Mouse (Mus musculus) heart, embryonic 11.5 days (tissue): ENCODE data around the gene Gm3417. TPM values are rescaled to one million over a fixed set of nuclear protein-coding genes. Genes with fewer than 3 reads are reported as not detected.
"Not testable (repeated sequence)": the region's sequence is repeated elsewhere in the genome, so short reads cannot be mapped to it uniquely, and the experiment has no call there.

Source experiments
- ATAC-seq: fragments of 200-750 bp; cut with Nextera tagmentation; replicated peaks from 2 replicates; pipeline ENCODE4 v1.8.0; 2017; ENCODE audit warnings: moderate library complexity; ENCODE audit not compliant: insufficient number of reproducible peaks, low FRiP score, low TSS enrichment
- H3K27ac ChIP-seq: fragments of 300-500 bp; sonication (generic); 2 replicates; pipeline ENCODE4 v1.5.1; 2014; ENCODE audit warnings: mild to moderate bottlenecking, low read depth, low read length
- H3K27me3 ChIP-seq: fragments of 300-500 bp; sonication (generic); 2 replicates; pipeline ENCODE4 v1.6.1; 2014; ENCODE audit warnings: mild to moderate bottlenecking, low read length, mixed read lengths; ENCODE audit not compliant: control insufficient read depth, insufficient read depth
- H3K36me3 ChIP-seq: fragments of 300-500 bp; sonication (generic); 2 replicates; pipeline ENCODE4 v1.6.1; 2014; ENCODE audit warnings: mild to moderate bottlenecking, low read length, moderate library complexity, mixed read lengths; ENCODE audit not compliant: control insufficient read depth, insufficient read depth
- H3K4me1 ChIP-seq: fragments of 300-500 bp; sonication (generic); 2 replicates; pipeline ENCODE4 v1.6.1; 2014; ENCODE audit warnings: low read length; ENCODE audit not compliant: control insufficient read depth, insufficient read depth
- H3K4me2 ChIP-seq: fragments of 300-500 bp; sonication (generic); 2 replicates; pipeline ENCODE4 v1.6.1; 2014; ENCODE audit warnings: mild to moderate bottlenecking, moderate library complexity
- H3K4me3 ChIP-seq: fragments of 300-500 bp; sonication (generic); 2 replicates; pipeline ENCODE4 v1.5.1; 2014; ENCODE audit warnings: low read depth, low read length
- H3K9ac ChIP-seq: fragments of 300-500 bp; sonication (generic); 2 replicates; pipeline ENCODE4 v1.6.1; 2014; ENCODE audit warnings: mild to moderate bottlenecking, low read depth, low read length, moderate library complexity
- H3K9me3 ChIP-seq: fragments of 300-500 bp; sonication (generic); replicated peaks from 2 replicates; pipeline ENCODE4 v1.6.1; 2016; ENCODE audit warnings: low read length; ENCODE audit not compliant: control insufficient read depth
- WGBS: fragments of 180-500 bp; shearing (Covaris S2); extraction: QIAGEN DNeasy Blood & Tissue Kit; methylation state at CpG from one replicate; pipeline ENCODE4 v1.1.7; 2014; ENCODE audit not compliant: insufficient replicate concordance; 5-methylcytosine and 5-hydroxymethylcytosine counted together
- polyA plus RNA-seq: library from polyadenylated mRNA; unstranded; fragments of >200 nt; fragmentation: Nextera tagmentation; extraction: Ambion mirVana; gene quantifications from 2 replicates; pipeline ENCODE4 v1.2.1, GENCODE M21; 2014

Gene Gm3417
- polyA plus RNA-seq, 1 experiment from 2014 or later, result not detected

GRCm38 (mm10) chr17:14994140-14994539 is 15.6 kb upstream of the Gm3417 start:
- WGBS, result no CpG with 5 or more reads among the region's 5 CpGs
- not testable (repeated sequence) for H3K4me1 ChIP-seq

GRCm38 (mm10) chr17:14993139-14993832 is 14.7 kb upstream of the Gm3417 start:
- peak; percentile 78 for ATAC-seq
- whole genome bisulfite sequencing, result no CpG with 5 or more reads among the region's 47 CpGs
- H3K27ac ChIP-seq, result not testable (repeated sequence)

More at GRCm38 (mm10) chr17:14994140-14994539, 15.6 kb upstream of the Gm3417 start:
- not testable (repeated sequence) for ATAC-seq, H3K4me3 ChIP-seq, H3K4me2 ChIP-seq, H3K9me3 ChIP-seq, H3K9ac ChIP-seq, H3K27me3 ChIP-seq, H3K27ac ChIP-seq, H3K36me3 ChIP-seq

GRCm38 (mm10) chr17:14992522-14993138 is 14.0 kb upstream of the Gm3417 start:
- H3K36me3 ChIP-seq, H3K9me3 ChIP-seq, H3K4me1 ChIP-seq, H3K9ac ChIP-seq, H3K27me3 ChIP-seq, H3K27ac ChIP-seq, H3K4me2 ChIP-seq, H3K4me3 ChIP-seq: not testable (repeated sequence)
- peak; percentile 84 for ATAC-seq
- no CpG with 5 or more reads among the region's 98 CpGs for WGBS

More at GRCm38 (mm10) chr17:14993139-14993832, 14.7 kb upstream of the Gm3417 start:
- H3K4me1 ChIP-seq, H3K4me3 ChIP-seq, H3K27me3 ChIP-seq, H3K9me3 ChIP-seq, H3K36me3 ChIP-seq, H3K4me2 ChIP-seq, H3K9ac ChIP-seq: not testable (repeated sequence)

DNA sequence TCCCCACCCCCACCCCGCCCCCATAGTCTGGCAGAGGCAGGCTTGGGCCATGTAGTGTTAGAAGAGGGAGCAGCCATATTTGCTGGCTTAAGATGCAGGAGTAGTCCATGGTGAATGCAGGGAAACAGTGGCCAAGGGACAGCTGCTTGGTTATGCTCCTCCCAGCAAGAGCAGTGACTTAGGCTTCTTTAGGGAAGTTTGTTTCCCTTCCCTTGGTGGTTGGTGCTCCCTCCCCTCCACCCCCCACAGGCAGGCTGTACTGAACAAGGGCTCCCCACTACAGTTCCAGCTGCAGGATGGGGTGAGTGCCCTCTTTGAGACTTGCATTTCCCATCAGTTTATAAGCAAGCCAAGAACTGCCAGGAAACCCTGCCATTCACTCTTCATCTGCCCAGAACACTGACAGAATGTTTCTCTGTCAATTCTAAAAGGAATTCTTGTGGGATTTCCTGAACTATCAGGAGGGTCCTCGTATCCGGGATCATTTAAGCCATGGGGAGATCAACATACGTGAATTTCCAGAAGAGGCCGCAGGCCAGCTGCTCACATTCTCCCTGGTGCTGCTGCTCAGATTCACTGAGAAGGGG is 11.6 kb upstream of the Gm3417 start:
- H3K4me1 ChIP-seq, H3K9ac ChIP-seq, H3K4me2 ChIP-seq, ATAC-seq, H3K36me3 ChIP-seq, H3K4me3 ChIP-seq, H3K27me3 ChIP-seq, H3K9me3 ChIP-seq, H3K27ac ChIP-seq: not testable (repeated sequence)
- WGBS, result 80% methylated on average over 4 of the region's 5 CpGs

DNA sequence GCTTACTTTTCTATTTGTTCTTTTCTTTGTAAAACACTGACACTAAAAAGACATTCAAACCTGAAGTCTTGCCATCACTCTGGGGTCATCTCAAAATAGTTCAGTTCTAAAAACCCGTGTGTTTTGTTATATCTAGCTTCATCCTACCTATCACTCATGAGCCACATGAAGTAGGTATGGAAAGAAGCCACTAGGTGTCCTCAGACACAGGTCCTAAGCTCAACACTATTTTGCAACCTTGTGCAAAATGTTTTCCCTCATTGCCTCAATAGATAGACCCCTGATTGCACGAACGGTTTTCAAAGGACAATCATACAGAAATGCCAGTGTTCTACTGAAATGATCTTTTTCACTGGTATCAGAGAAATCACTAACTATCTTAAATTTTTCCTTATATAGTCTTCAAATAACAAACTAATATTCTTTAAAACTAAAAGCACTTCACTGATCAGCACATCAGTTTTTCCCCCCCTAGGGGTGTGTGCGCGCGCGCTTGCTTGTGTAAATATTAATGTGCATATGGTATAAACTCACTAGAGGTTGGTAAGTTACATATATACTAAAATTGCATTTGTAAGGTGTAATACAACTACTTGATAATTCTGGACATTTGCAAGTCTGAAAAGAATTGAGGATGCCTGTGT is 750 bp downstream of the Gm3417 start:
- not testable (repeated sequence) for H3K4me3 ChIP-seq, H3K4me2 ChIP-seq, H3K9me3 ChIP-seq, H3K9ac ChIP-seq, H3K27me3 ChIP-seq, H3K4me1 ChIP-seq, H3K27ac ChIP-seq, H3K36me3 ChIP-seq
- peak; percentile 2; the same call in 1 of the 2 replicates for ATAC-seq
- WGBS, result 6% methylated on average over 4 of the region's 7 CpGs

DNA sequence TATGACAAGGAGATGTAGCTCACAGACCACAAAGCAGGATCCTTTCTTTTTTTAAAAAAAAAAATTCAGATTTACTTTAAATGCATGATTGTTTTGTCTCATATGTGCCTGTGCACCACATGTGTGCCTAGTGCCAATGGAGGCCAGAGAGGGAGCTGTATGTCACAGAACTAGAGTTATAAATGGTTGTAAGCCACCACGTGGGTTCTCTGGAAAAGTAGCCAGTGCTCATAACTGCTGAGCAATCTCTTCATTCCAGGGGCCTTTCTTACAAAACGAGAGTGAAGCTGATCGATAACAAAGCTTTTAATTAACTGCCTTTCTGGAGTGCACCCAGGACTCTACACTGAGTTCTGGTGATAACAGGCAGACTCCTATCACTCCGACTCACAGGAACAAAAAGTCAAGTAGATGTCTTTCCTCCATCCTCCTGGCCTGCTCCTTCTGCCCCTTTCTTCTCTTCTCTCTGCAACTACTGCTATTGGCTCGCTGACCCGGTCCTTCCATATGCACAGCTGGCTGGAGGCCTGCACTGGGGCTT is 10.1 kb downstream of the Gm3417 start:
- H3K27ac ChIP-seq, H3K4me3 ChIP-seq, H3K4me2 ChIP-seq, H3K9me3 ChIP-seq, H3K36me3 ChIP-seq, H3K4me1 ChIP-seq, H3K9ac ChIP-seq, ATAC-seq, H3K27me3 ChIP-seq: not testable (repeated sequence)
- WGBS, result no CpG with 5 or more reads among the region's 6 CpGs

- H3K4me3 ChIP-seq, H3K9ac ChIP-seq, H3K4me1 ChIP-seq, H3K27ac ChIP-seq, H3K36me3 ChIP-seq, H3K27me3 ChIP-seq, H3K9me3 ChIP-seq, H3K4me2 ChIP-seq: not testable (repeated sequence)
- no CpG with 5 or more reads among the region's 44 CpGs for WGBS
- peak; percentile 88 for ATAC-seq
Measured at GRCm38 (mm10) chr17:14961557-14962154, 16.9 kb downstream of the Gm3417 start.

DNA sequence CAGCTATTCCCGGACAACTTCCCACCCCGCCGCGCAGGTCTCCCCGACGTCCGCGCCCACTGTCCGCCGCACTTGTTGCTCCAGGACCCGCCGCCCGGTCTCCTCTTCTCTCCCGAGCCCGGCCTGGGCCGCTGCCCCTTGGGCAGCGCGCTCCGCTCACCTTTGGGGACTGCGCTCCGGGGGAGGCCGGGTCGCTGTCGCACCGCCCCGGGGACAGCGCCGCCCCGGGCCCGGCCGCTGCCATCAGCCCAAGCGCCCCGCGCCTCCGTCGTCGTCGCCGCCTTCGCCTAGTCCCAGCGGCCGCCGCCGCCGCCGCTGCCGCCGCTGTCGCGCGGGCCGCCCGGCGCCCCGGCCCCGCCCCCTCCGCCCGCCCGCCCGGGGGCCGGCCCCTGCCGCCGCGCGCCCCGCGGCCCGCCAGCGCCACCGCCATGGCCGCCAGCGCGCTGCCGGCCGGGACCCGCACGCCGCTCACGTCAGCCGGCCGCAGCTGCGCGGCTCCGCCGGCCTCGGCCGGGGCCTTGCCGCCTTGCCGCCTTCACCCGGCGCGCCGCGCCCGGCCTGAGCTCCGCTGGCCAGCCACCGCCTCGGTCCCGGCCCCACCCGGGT is 17.5 kb downstream of the Gm3417 start, which contains the start of gene Phf10:
Phf10 (minus strand) TSS at position 323 of the 606 bp plus-strand sequence.
- H3K4me3 ChIP-seq, result peak within 1 kb of the TSS; percentile 72
- ATAC-seq, result peak; percentile 84
- WGBS, result under 1% methylated on average over 38 of the region's 100 CpGs

More for the DNA sequence above, 17.5 kb downstream of the Gm3417 start, which contains the start of gene Phf10:
- peak within 1 kb of the TSS; percentile 81 for H3K9ac ChIP-seq
- H3K4me1 ChIP-seq, H3K36me3 ChIP-seq, H3K9me3 ChIP-seq, H3K27me3 ChIP-seq: not testable (repeated sequence)
- H3K4me2 ChIP-seq, result peak within 1 kb of the TSS; percentile 74
- peak within 1 kb of the TSS; percentile 46; the same call in 1 of the 2 replicates for H3K27ac ChIP-seq
